Mouse (Mus musculus) bone marrow, adult 2 months (tissue): ENCODE data around the gene Rgl3. TPM values are rescaled to one million over a fixed set of nuclear protein-coding genes. Genes with fewer than 3 reads are reported as not detected.

Experiments used
- H3K27ac ChIP-seq: fragments of 200-500 bp; 2 replicates; pipeline ENCODE4 v1.5.1; 2012; ENCODE audit warnings: low read depth, mild to moderate bottlenecking, control low read depth, inconsistent platforms, low read length; ENCODE audit not compliant: control insufficient read depth, poor library complexity, insufficient read depth
- H3K4me1 ChIP-seq: fragments of 200-500 bp; 2 replicates; pipeline ENCODE4 v1.6.1; 2011; ENCODE audit warnings: low read length; ENCODE audit not compliant: control insufficient read depth, insufficient read depth
- H3K4me3 ChIP-seq: fragments of 200-500 bp; replicated peaks from 2 replicates; pipeline ENCODE3; 2011; ENCODE audit warnings: mild to moderate bottlenecking, low read depth, low read length, control low read depth; ENCODE audit not compliant: control insufficient read depth
- CTCF ChIP-seq: fragments of 200-500 bp; IDR thresholded peaks from 2 replicates; pipeline ENCODE4 v1.5.1; 2011; ENCODE audit warnings: low read length, control low read depth; ENCODE audit not compliant: control insufficient read depth, insufficient read depth
- POLR2A ChIP-seq: fragments of 200-500 bp; IDR thresholded peaks from 2 replicates; pipeline ENCODE4 v1.6.1; 2011; ENCODE audit warnings: low read depth, mild to moderate bottlenecking, control low read depth, low read length, borderline replicate concordance; ENCODE audit not compliant: control insufficient read depth
- WGBS: fragments of 180-500 bp; shearing (Covaris S2); methylation state at CpG from one replicate; pipeline ENCODE4 v1.1.7; 2018; 5-methylcytosine and 5-hydroxymethylcytosine counted together
- polyA plus RNA-seq: library from polyadenylated mRNA; stranded (reverse); fragments of >200 nt; gene quantifications from 2 replicates; pipeline ENCODE4 v1.2.4, GENCODE M21; 2011; ENCODE audit warnings: low replicate concordance; ENCODE audit not compliant: missing spikeins, insufficient read depth, insufficient read length

The Rgl3 gene
- polyA plus RNA-seq, result 1.6 and 5.0 TPM in 2 replicates

DNA sequence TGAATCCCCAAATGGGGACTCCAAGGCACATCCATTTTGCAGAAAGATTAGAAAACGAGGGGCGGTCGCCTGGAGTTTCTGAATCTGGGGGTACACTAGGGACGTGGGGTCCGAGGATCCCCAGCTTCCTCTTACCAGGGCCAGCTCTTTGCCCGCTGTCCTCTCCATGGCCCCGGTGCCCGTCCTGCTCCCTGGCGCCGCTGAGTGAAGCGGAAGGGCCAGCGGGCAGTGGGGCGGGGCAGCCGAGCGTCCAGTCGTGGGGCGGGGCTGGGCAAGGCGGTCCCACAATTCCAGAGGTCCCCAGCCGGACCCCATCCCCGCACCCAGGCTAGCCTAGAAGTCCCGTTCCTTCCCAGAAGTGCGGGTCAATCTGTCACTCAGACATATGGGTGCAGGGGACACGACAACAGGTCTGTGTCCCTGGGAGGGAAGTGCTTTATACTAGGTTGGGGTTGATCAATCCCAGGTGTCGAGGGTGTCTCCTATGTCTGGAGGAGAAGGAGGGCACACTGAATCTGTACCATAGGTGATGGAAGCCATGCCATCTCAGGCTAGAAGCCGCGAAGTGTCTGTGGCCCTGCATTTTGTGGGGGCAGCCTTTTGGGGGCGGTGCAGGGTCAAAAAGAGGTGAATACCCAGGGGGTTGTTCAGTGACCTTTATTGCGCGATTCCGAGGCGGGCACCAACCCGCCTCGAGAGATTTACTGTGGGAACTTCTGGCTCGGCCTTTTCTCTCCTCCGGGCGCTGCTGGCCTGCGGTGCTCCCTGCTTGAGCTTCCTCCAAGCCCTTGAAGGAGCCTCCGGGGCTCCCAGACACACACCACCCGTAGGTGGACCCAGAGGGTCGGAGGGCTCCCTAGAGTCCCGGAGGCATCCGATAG, at the start of gene Rgl3:
Rgl3 (minus strand) TSS at position 217 of the 881 bp plus-strand sequence.
- Histone ChIP-seq H3K4me3 (no peak within 1 kb of the TSS), H3K27ac (no peak within 1 kb of the TSS), H3K4me1 (no peaks in the 10 kb centered on the region)
- WGBS, result 3% methylated on average over 42 of the region's 42 CpGs
- no peak for TF ChIP-seq CTCF
- no peak for TF ChIP-seq POLR2A

DNA sequence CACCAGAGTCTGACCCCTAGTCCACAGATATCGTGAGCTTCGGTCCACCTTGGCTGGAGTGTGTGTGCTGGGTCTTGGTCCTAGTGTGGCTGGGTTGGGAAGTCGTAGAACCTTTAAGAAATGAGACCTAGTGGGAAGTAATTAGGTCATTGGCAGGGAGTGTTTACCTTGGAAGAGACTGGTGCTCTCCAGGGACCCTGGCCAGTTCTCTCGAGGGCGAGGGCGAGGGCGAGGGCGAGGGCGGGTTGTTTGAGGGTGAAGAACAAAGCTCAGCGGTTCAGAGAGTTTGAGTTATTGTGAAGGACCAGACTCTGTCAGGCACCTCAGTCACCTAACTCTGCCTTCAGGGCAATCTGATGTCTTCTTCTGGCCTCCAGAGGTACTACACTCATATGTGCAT, 48.6 kb upstream of the Rgl3 start:
- 79% methylated on average over 10 of the region's 10 CpGs for WGBS
- H3K27ac ChIP-seq, result no peak overlapping the region

DNA sequence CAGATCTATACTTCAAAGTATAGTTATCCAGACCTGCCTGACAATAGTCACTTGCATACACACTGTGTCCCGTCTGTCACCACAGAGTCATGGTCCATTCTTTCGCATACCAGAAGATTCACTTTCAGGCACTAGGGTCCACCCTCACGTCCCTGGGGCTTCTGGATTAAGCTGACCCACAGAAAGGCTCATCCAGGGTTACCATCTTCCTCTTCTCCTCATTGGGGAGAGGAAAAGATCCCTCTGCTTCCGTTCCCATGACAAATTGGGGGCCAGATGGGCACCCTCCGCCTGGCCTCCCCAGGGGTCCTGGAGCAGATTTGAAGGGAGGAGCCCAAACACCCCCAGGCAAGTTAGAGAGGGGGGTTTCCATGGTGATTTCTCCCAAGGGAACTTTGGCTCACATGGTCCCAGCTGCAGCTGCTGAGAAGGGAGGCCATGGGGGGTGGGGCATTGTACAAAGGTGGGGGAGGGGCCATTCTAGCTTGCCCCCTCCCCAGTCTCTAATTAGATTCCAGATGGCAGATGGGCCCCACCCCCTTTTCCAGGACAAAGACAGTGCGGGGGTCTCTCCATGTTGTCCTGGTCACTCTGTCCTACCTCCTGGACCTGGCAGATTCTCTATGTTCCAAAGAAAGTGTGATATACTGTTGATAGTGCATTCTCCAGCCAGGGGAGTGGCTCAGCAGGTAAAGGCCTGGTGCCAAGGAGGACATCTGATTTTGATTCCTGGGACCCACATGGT, 46.2 kb upstream of the Rgl3 start:
- no peaks in the 10 kb centered on the region for H3K4me1 ChIP-seq
- 69% methylated on average over 6 of the region's 6 CpGs for WGBS
- H3K4me3 ChIP-seq, result no peak overlapping the region
- TF ChIP-seq POLR2A (no peak), CTCF (no peak)
- no peak overlapping the region for H3K27ac ChIP-seq

More for the DNA sequence above, 48.6 kb upstream of the Rgl3 start:
- TF ChIP-seq POLR2A, result no peak
- TF ChIP-seq CTCF, result no peak
- Histone ChIP-seq H3K4me3 (no peak overlapping the region), H3K4me1 (no peaks in the 10 kb centered on the region)

DNA sequence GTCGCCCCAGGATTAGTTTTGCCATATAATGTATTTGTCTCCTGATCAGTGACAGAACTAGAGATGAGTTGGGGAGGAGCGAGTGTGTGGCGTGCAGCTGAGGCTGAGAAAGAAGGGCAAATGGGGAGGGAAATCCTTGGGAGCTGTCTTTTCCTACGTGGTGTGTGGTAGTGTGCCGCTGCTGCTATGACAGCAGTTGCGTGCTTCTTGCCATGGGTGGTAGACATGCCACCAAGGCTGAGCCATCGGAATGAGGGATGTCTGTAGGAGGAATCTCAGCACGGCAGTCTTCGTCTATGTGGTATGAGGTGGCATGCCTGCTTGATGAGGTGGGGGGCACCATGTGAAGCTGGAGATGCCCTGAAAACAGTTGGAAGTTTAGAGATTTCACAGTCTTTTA, 41.1 kb upstream of the Rgl3 start:
- Histone ChIP-seq H3K4me1 (no peaks in the 10 kb centered on the region), H3K4me3 (no peak overlapping the region), H3K27ac (no peak overlapping the region)
- 85% methylated on average over 9 of the region's 9 CpGs for WGBS
- TF ChIP-seq CTCF (no peak), POLR2A (no peak)

DNA sequence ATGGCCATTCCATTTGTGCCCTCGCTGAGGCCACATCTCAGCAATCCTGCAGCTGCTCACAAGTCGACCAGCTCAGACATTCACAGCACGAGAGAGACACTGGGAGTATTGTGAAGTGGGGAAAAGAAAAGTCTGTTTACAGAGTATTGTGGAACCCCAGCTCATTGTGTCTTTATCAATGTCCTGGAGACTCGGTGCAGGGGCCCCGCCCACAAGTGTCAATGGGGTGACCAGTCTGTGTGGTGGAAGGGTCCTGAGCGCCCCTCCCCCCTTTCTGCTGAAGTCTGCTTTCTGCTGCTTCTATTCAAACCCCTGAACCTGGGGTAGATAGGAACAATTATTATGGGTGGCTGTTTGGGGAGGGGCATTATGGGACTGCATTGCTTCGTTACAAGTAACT, 39.2 kb upstream of the Rgl3 start:
- WGBS, result 63% methylated on average over 7 of the region's 7 CpGs
- Histone ChIP-seq H3K27ac (no peak overlapping the region), H3K4me1 (no peaks in the 10 kb centered on the region), H3K4me3 (no peak overlapping the region)
- TF ChIP-seq CTCF (no peak), POLR2A (no peak)

DNA sequence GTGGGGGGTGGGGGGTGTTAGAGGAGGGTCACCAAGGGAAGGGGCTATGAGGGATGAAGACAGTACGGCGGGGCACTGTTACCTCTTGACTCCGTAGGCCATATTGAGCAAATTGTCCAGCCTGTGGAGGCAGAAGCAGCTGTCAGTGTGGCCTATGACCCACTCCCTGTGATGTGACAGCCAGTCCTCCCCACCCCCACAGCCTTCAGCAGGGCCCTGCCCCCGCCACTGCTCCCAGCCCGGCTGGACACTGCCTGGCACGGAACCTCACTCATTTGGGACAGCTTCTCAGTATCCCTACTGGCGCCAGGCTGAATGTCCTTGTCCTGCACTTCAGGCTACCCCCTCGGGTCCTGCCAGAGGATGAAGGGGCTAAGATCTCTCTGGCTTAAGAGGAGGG, 35.3 kb upstream of the Rgl3 start:
- 80% methylated on average over 8 of the region's 8 CpGs for WGBS

DNA sequence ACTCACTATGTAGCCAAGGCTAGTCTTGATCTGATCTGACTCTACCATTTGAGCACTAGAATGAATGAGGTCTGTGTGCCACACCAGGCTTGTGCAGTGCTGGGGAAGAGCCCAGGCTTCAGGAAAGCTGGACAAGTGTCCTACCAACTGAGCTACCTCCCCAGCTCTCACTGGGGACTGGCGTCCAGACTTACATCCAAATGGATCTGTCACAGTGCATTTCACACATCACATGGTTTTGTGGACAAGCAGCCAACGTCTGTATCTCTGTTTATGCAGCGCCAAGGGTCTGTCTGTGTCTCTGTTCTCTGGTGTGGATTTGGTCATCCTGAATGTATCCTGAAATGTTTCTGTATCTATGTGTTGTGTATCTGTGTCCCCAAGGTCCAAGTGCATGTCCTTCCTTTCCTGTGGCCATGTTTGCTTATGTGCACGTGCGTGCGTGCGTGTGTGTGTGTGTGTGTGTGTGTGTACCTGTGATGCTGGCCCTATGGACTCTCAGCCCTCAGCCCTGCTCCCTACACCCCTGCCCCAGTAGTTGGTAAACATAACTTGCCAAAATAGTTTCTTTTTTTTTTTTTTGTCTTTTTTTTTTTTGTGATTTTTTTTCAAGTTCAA, 28.1 kb upstream of the Rgl3 start:
- no peaks in the 10 kb centered on the region for H3K4me1 ChIP-seq
- H3K4me3 ChIP-seq, result no peak overlapping the region
- 83% methylated on average over 7 of the region's 7 CpGs for WGBS
- TF ChIP-seq POLR2A, result no peak
- no peak for TF ChIP-seq CTCF
- H3K27ac ChIP-seq, result no peak overlapping the region

More for the DNA sequence above, 35.3 kb upstream of the Rgl3 start:
- H3K27ac ChIP-seq, result no peak overlapping the region
- H3K4me3 ChIP-seq, result no peak overlapping the region
- no peak for TF ChIP-seq CTCF
- TF ChIP-seq POLR2A, result no peak
- H3K4me1 ChIP-seq, result no peaks in the 10 kb centered on the region

DNA sequence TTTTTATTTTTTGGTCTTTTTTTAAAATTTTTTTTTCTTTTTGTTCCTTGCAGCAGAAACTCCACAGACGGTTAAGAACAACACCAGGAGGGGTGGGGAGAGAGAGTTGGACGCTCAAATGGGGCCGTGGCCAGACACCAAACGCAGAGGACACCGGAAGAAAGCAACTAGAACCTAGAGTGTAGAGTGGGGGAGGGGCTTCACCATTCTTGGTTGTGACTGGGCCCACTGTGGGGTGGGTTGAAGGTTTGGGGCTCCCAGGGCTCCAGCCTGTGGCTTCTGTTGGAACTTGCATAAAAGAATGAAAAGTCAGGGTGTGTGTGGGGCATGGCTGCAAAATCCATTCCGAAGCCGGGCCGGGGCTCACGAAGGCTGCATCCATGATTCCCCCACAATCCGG, 27.0 kb upstream of the Rgl3 start:
- no peak overlapping the region for H3K27ac ChIP-seq
- TF ChIP-seq CTCF (no peak), POLR2A (no peak)
- H3K4me3 ChIP-seq, result no peak overlapping the region
- no peaks in the 10 kb centered on the region for H3K4me1 ChIP-seq
- 65% methylated on average over 10 of the region's 10 CpGs for WGBS
